Mouse (Mus musculus): Measurements from ENCODE around the gene Cmss1.

GRCm38 (mm10) chr16:57339765-57340612, 266.7 kb downstream of the Cmss1 start:
- no peak for TF ChIP-seq CTCF (IDR thresholded peaks at IDR 0.05; ENCODE audit: borderline replicate concordance, insufficient read depth, low read length)
- no peak for TF ChIP-seq POLR2A (IDR thresholded peaks at IDR 0.05; ENCODE audit: low read depth, low read length)

Data from embryonic fibroblast, embryonic 13.5 days (primary cell).